Mouse (Mus musculus) megakaryocyte-erythroid progenitor cell, adult 5-6 weeks (primary cell): ENCODE measurements around the gene Madcam1. TPM values are rescaled to one million over a fixed set of nuclear protein-coding genes. Genes with fewer than 3 reads are reported as not detected.
A peak's percentile ranks its signal among the peaks of the same experiment; 100 is the strongest.

ENCODE experiments used
- ATAC-seq: replicated peaks from 2 replicates; pipeline ENCODE4 v1.8.0; 2016; ENCODE audit warnings: mild to moderate bottlenecking, inconsistent platforms; ENCODE audit not compliant: severe bottlenecking, poor library complexity, low FRiP score, low TSS enrichment
- total RNA-seq, 2 experiments: library from RNA; stranded (forward) in 1 of 2; stranded (reverse) in 1 of 2; fragments of 200-1000, 215-1000 nt in 1 of 2; fragments of >200 nt in 1 of 2; fragmentation: Nextera tagmentation in 1 of 2; gene quantifications; 2 replicates each; pipeline ENCODE4 v1.2.3; 2014 to 2017

Gene Madcam1
- not detected in 2 replicates for total RNA-seq (2014; fragmentation: Nextera tagmentation)
- not detected in 2 replicates for total RNA-seq (2017)

- ATAC-seq, result peak; percentile 39
Measured at GRCm38 (mm10) chr10:79664131-79664665, at the start of gene Madcam1. Gene Madcam1 (plus strand): TSS chr10:79664559.

- no peak for ATAC-seq
Measured at GRCm38 (mm10) chr10:79615860-79616259, 48.5 kb upstream of the Madcam1 start.

GRCm38 (mm10) chr10:79616376-79616775 is 48.0 kb upstream of the Madcam1 start:
- ATAC-seq, result no peak

GRCm38 (mm10) chr10:79623950-79624349 is 40.4 kb upstream of the Madcam1 start:
- ATAC-seq, result no peak

GRCm38 (mm10) chr10:79625398-79625797 is 39.0 kb upstream of the Madcam1 start:
- ATAC-seq, result no peak

GRCm38 (mm10) chr10:79626156-79626555 is 38.2 kb upstream of the Madcam1 start:
- ATAC-seq, result no peak

GRCm38 (mm10) chr10:79628377-79628776 is 36.0 kb upstream of the Madcam1 start:
- ATAC-seq, result no peak

GRCm38 (mm10) chr10:79631432-79631831 is 32.9 kb upstream of the Madcam1 start:
- no peak for ATAC-seq

- no peak for ATAC-seq
Measured at GRCm38 (mm10) chr10:79633006-79633777, 31.2 kb upstream of the Madcam1 start.

- ATAC-seq, result no peak
Measured at GRCm38 (mm10) chr10:79636287-79636686, 28.1 kb upstream of the Madcam1 start.

- no peak for ATAC-seq
Measured at GRCm38 (mm10) chr10:79637128-79638110, 26.9 kb upstream of the Madcam1 start, which contains the start of gene Shc2. Gene Shc2 (minus strand): TSS chr10:79637918.

- no peak for ATAC-seq
Measured at GRCm38 (mm10) chr10:79638486-79639204, 25.7 kb upstream of the Madcam1 start.

GRCm38 (mm10) chr10:79645711-79646110 is 18.6 kb upstream of the Madcam1 start, which contains the start of gene Odf3l2:
Gene Odf3l2 (minus strand): TSS chr10:79645738.
- no peak for ATAC-seq

GRCm38 (mm10) chr10:79649070-79649751 is 15.1 kb upstream of the Madcam1 start:
- ATAC-seq, result peak; percentile 88

- no peak for ATAC-seq
Measured at GRCm38 (mm10) chr10:79652789-79653188, 11.6 kb upstream of the Madcam1 start.

GRCm38 (mm10) chr10:79654946-79655395 is 9.4 kb upstream of the Madcam1 start:
- no peak for ATAC-seq

- peak; percentile 61; the same call in 1 of the 2 replicates for ATAC-seq
Measured at GRCm38 (mm10) chr10:79658829-79659228, 5.5 kb upstream of the Madcam1 start.

GRCm38 (mm10) chr10:79660298-79660697 is 4.1 kb upstream of the Madcam1 start:
- ATAC-seq, result no peak
